Mouse (Mus musculus): ENCODE measurements around the gene Iqck. TPM values are rescaled to one million over a fixed set of nuclear protein-coding genes. Genes with fewer than 3 reads are reported as not detected.

Gene Iqck
- polyA plus RNA-seq, 1 experiment from 2014 or later: 3.7 TPM

DNA sequence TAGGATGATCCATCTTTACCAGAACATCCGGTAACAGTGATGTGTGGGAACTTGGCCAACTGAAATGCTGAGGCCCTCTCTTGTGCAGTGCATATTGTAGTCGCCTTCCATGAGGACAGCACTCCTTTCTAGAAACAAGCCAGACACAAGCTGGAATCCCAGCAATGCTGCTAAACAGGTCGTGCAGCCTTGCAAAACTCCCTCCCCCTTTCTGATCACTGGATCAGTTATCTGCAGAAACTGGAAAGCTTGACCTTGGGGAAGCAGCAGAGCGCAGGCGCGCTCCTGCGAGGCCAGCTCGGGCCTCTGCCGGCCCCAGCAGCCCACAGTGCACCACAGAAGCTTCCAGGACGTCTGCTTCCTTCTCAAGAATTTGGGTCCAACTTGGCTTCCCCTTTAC lies 6.8 kb upstream of the Iqck start:
- Histone ChIP-seq H3K4me2 (ENCODE audit: low read depth, low read length) (no peak overlapping the region), H3K27me3 (ENCODE audit: control insufficient read depth, insufficient read depth, low read depth, low read length) (no peaks in the 10 kb centered on the region), H3K27ac (ENCODE audit: low read length) (peak overlapping the region; percentile 70), H3K4me1 (replicated peaks; ENCODE audit: control insufficient read depth, insufficient read depth, low read length) (peaks cover 18% of the 10 kb centered on the region), H3K4me3 (ENCODE audit: low read length) (no peak overlapping the region), H3K36me3 (ENCODE audit: control insufficient read depth, insufficient read depth, low read length) (peaks cover 32% of the 10 kb centered on the region), H3K9me3 (ENCODE audit: control insufficient read depth, low read length) (no peaks in the 10 kb centered on the region), H3K9ac (ENCODE audit: low read length) (no peak overlapping the region)
- WGBS: 52% methylated on average over 10 of the region's 10 CpGs
- peak; percentile 77 for ATAC-seq (ENCODE audit: low read depth)

DNA sequence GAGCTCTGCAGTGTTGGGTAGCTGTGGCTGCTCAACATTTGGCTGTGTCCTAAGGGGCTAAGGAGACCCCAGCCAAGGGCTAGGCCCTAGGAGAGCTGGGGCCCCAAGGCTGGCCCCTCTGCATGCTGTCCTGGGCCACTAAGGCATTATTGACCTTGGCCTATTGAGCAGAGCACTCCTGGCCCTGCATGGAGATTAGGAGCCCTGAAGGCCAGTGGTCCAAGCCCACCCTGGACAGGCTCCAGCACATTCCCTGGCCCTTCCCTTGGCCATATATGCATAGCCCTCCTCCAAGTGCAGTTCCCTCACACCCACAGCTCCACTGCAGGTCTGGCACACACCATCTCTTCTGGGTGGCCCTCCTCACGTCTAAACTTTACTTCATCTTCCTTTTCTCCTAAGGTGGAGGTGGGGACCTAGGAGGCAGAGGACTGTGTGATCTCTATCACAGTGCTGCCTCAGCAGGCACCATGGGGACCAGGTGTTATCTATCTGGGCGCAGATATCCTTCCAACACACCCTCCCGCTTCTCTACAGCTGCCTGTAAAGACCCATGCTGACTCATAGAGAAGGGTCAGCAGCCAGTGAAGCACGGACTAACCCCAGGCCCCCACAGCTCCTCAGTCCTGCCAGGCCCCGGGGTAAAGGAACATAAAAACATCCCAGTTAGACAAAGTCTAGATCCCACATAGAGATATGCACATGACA lies 5.9 kb upstream of the Iqck start:
- H3K4me3 ChIP-seq (ENCODE audit: low read length): no peak overlapping the region

DNA sequence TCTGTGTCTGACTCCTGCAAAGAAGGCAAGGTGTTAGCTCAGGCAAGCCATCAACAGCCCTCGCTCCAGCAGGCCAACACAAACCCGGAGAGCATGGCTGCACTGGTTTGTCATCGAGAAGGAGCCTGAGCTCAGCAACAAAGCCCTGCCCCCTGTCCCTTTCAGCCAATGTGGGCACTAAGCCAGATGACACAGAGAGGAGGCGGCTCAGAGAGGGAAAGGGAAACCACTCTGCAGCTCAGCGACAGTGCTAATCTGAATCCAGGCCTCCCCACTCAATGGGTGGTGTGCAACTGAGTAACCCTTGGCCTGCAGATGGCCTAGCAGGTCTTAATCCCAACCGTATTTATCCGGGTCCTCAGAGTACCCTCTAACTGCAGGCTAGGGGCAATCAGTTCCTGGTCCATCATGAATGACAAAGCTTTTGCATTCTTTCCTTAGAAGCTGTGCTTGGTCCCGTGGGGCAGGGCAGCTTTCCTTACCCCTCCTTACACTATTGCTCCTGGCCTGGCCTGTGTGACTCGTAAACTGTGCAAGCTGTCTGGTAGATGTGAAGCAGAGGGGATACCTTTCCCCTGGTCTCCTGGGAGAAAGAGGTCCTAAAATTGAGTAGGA lies 4.8 kb upstream of the Iqck start:
- 66% methylated on average over 9 of the region's 9 CpGs for WGBS
- Histone ChIP-seq H3K27ac (ENCODE audit: low read length) (no peak overlapping the region), H3K4me1 (replicated peaks; ENCODE audit: control insufficient read depth, insufficient read depth, low read length) (peaks cover 28% of the 10 kb centered on the region), H3K9ac (ENCODE audit: low read length) (no peak overlapping the region), H3K4me3 (ENCODE audit: low read length) (no peak overlapping the region), H3K36me3 (ENCODE audit: control insufficient read depth, insufficient read depth, low read length) (peaks cover 26% of the 10 kb centered on the region), H3K9me3 (ENCODE audit: control insufficient read depth, low read length) (no peaks in the 10 kb centered on the region), H3K27me3 (ENCODE audit: control insufficient read depth, insufficient read depth, low read depth, low read length) (no peaks in the 10 kb centered on the region), H3K4me2 (ENCODE audit: low read depth, low read length) (no peak overlapping the region)
- ATAC-seq (ENCODE audit: low read depth): no peak

More for the DNA sequence above, 5.9 kb upstream of the Iqck start:
- H3K36me3 ChIP-seq (ENCODE audit: control insufficient read depth, insufficient read depth, low read length): peaks cover 27% of the 10 kb centered on the region
- ATAC-seq (ENCODE audit: low read depth): 0 out of 2 replicates have a peak, but pooled peaks have one; percentile 12
- peaks cover 27% of the 10 kb centered on the region for H3K4me1 ChIP-seq (replicated peaks; ENCODE audit: control insufficient read depth, insufficient read depth, low read length)
- peak overlapping the region; percentile 70 for H3K27ac ChIP-seq (ENCODE audit: low read length)
- H3K9ac ChIP-seq (ENCODE audit: low read length): 0 out of 2 replicates have a peak overlapping the region, but pooled peaks have one; percentile 20
- H3K9me3 ChIP-seq (ENCODE audit: control insufficient read depth, low read length): no peaks in the 10 kb centered on the region
- WGBS: 76% methylated on average over 5 of the region's 5 CpGs
- H3K4me2 ChIP-seq (ENCODE audit: low read depth, low read length): no peak overlapping the region
- no peaks in the 10 kb centered on the region for H3K27me3 ChIP-seq (ENCODE audit: control insufficient read depth, insufficient read depth, low read depth, low read length)

DNA sequence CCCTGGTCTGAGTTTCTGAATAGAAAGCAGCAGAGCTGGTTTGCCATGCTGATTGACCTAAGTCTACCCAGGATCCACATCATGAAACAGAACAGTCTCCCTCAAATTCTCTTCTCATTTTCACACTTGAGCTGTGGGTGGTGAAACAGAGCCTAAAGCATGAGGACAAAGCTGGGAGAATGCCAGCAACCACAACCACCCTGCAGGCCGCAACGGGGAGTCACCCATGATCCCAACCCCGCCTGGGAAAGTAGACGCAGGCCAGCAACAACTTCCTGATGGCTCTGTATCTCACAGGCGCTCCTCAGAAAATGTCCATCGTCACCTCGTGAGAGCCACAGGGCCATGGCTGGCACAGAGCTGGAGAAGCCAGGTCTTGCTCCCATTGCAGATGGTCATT lies 4.0 kb upstream of the Iqck start:
- H3K27ac ChIP-seq (ENCODE audit: low read length): no peak overlapping the region
- H3K9ac ChIP-seq (ENCODE audit: low read length): no peak overlapping the region
- H3K4me3 ChIP-seq (ENCODE audit: low read length): no peak overlapping the region
- peaks cover 28% of the 10 kb centered on the region for H3K4me1 ChIP-seq (replicated peaks; ENCODE audit: control insufficient read depth, insufficient read depth, low read length)
- ATAC-seq (ENCODE audit: low read depth): no peak
- no peak overlapping the region for H3K4me2 ChIP-seq (ENCODE audit: low read depth, low read length)
- H3K9me3 ChIP-seq (ENCODE audit: control insufficient read depth, low read length): no peaks in the 10 kb centered on the region
- H3K27me3 ChIP-seq (ENCODE audit: control insufficient read depth, insufficient read depth, low read depth, low read length): no peaks in the 10 kb centered on the region
- peaks cover 21% of the 10 kb centered on the region for H3K36me3 ChIP-seq (ENCODE audit: control insufficient read depth, insufficient read depth, low read length)
- WGBS: 85% methylated on average over 7 of the region's 7 CpGs

DNA sequence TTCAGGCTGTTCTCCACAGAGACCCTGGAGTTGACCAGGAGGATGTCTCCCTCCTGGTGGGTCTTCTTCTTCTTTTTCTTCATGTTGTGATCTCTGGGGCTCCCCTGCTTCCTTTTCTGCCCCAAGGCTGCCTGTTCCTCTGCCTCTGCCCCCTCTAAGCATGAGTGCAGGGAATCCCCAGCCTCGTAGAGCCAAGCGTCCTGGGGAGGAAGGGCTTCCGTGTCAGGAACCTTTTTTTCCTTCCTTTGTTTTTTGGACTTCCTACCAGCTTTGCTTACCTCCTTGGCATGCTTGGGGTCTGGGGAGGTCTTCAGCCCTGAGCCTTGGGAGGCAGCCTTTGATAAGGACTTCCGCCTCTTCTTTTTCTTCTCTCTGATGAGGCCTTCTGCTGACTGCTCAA lies 2.9 kb upstream of the Iqck start:
- Histone ChIP-seq H3K4me3 (ENCODE audit: low read length) (no peak overlapping the region), H3K4me1 (replicated peaks; ENCODE audit: control insufficient read depth, insufficient read depth, low read length) (peaks cover 28% of the 10 kb centered on the region), H3K27me3 (ENCODE audit: control insufficient read depth, insufficient read depth, low read depth, low read length) (no peaks in the 10 kb centered on the region), H3K4me2 (ENCODE audit: low read depth, low read length) (no peak overlapping the region), H3K9ac (ENCODE audit: low read length) (no peak overlapping the region), H3K36me3 (ENCODE audit: control insufficient read depth, insufficient read depth, low read length) (peaks cover 16% of the 10 kb centered on the region), H3K9me3 (ENCODE audit: control insufficient read depth, low read length) (no peaks in the 10 kb centered on the region), H3K27ac (ENCODE audit: low read length) (no peak overlapping the region)
- no peak for ATAC-seq (ENCODE audit: low read depth)
- WGBS: 77% methylated on average over 4 of the region's 4 CpGs

DNA sequence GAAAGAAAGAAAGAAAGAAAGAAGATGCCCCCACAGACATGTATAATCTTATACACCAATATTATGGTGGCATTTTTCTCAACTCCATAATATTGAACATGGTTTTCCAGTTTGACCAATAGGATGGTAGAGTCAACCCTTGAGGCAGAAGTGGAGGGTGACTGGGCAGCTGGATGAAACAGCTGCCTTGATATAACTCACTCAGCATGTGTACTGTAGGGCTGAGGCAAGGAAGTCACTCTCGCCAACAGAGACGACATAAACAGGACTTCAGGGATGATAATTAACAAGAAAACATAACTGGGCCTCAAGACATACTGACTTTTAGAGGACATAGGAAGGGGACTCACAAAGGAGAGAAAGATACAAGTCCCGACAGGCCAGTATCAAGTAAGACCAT lies 946 bp upstream of the Iqck start:
- peak overlapping the region; percentile 88 for H3K4me2 ChIP-seq (ENCODE audit: low read depth, low read length)
- H3K9me3 ChIP-seq (ENCODE audit: control insufficient read depth, low read length): no peaks in the 10 kb centered on the region
- peaks cover 22% of the 10 kb centered on the region for H3K4me1 ChIP-seq (replicated peaks; ENCODE audit: control insufficient read depth, insufficient read depth, low read length)
- no peak overlapping the region for H3K27ac ChIP-seq (ENCODE audit: low read length)
- H3K4me3 ChIP-seq (ENCODE audit: low read length): peak overlapping the region; percentile 87
- WGBS: 5% methylated on average over 3 of the region's 3 CpGs
- no peaks in the 10 kb centered on the region for H3K27me3 ChIP-seq (ENCODE audit: control insufficient read depth, insufficient read depth, low read depth, low read length)
- no peak for ATAC-seq (ENCODE audit: low read depth)
- H3K36me3 ChIP-seq (ENCODE audit: control insufficient read depth, insufficient read depth, low read length): peaks cover 7% of the 10 kb centered on the region
- peak overlapping the region; percentile 82 for H3K9ac ChIP-seq (ENCODE audit: low read length)

DNA sequence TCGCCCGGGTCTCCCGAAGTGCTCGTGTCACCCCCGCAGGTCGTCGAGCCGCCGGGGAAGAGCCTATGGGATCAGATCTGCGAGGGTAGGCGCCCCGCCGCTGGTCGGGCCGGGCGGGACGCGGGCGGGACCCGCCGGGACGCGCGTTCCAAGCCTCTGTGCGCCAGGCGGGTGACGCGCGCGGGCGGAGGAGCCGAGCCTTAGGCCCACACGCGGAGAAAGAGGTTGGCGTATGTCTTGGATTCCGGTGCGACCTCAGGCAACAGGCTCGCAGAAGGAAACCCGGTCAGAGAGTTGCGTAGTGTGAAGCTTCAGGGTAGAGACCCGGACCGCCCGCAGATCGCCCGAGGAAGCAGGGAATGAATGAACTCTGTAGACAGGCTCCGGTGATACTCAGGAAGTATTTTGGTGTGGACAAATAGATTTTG lies 339 bp downstream of the Iqck start, which contains the start of gene Knop1:
TSS of gene Knop1 (minus strand) at position 378 of the 428 bp plus-strand sequence.
- H3K9ac ChIP-seq (ENCODE audit: low read length): peak within 1 kb of the TSS; percentile 82
- no peaks in the 10 kb centered on the region for H3K27me3 ChIP-seq (ENCODE audit: control insufficient read depth, insufficient read depth, low read depth, low read length)
- peaks cover 14% of the 10 kb centered on the region for H3K4me1 ChIP-seq (replicated peaks; ENCODE audit: control insufficient read depth, insufficient read depth, low read length)
- no peaks in the 10 kb centered on the region for H3K9me3 ChIP-seq (ENCODE audit: control insufficient read depth, low read length)
- peak; percentile 85 for ATAC-seq (ENCODE audit: low read depth)
- WGBS: under 1% methylated on average over 46 of the region's 46 CpGs
- H3K27ac ChIP-seq (ENCODE audit: low read length): peak within 1 kb of the TSS; percentile 71
- peaks cover 7% of the 10 kb centered on the region for H3K36me3 ChIP-seq (ENCODE audit: control insufficient read depth, insufficient read depth, low read length)
- H3K4me3 ChIP-seq (ENCODE audit: low read length): peak within 1 kb of the TSS; percentile 87
- H3K4me2 ChIP-seq (ENCODE audit: low read depth, low read length): peak within 1 kb of the TSS; percentile 88

DNA sequence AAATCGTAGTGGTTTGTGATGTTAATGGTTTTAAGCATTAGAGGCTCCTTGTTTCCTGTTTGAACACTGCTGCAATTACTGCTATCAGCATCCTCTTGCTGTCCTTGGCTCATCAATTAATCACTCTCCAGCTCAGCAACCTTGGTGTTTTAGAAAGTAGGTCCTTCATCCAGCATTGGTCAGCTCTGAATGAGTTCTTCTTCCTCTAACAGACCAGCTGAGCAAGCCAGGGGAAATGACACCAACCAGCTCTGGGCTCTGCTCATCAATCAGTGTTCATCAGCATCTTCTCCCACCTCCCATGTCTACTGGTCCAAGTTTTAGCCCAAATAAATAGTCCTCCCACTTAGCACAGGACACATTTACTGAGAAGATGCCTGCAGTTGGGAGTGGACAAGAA lies 3.1 kb downstream of the Iqck start:
- H3K4me2 ChIP-seq (ENCODE audit: low read depth, low read length): no peak overlapping the region
- peaks cover 11% of the 10 kb centered on the region for H3K4me1 ChIP-seq (replicated peaks; ENCODE audit: control insufficient read depth, insufficient read depth, low read length)
- no peak overlapping the region for H3K27ac ChIP-seq (ENCODE audit: low read length)
- 63% methylated on average over 1 of the region's 1 CpGs for WGBS
- H3K27me3 ChIP-seq (ENCODE audit: control insufficient read depth, insufficient read depth, low read depth, low read length): no peaks in the 10 kb centered on the region
- H3K9ac ChIP-seq (ENCODE audit: low read length): no peak overlapping the region
- H3K4me3 ChIP-seq (ENCODE audit: low read length): no peak overlapping the region
- no peaks in the 10 kb centered on the region for H3K36me3 ChIP-seq (ENCODE audit: control insufficient read depth, insufficient read depth, low read length)
- H3K9me3 ChIP-seq (ENCODE audit: control insufficient read depth, low read length): no peaks in the 10 kb centered on the region
- ATAC-seq (ENCODE audit: low read depth): no peak

DNA sequence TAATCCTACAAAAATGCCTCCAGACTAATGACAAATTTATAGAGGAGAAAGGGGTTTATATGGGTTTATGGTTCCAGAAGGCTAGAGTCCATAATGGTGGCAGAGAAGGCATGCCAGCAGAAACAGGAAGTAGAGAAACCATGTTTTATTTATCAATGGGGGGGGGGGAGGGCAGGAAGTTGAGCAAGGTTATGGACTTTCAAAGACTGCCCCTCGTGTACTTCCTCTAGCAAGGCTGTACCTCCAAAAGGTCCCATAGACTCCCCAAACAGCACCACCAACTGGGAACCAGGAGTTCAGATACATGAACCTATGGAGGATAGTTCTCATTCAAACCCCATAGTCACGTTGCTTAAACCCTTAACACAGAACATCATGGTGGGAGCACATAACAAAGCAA lies 9.8 kb downstream of the Iqck start:
- no peaks in the 10 kb centered on the region for H3K27me3 ChIP-seq (ENCODE audit: control insufficient read depth, insufficient read depth, low read depth, low read length)
- no peak for ATAC-seq (ENCODE audit: low read depth)
- 65% methylated on average over 2 of the region's 2 CpGs for WGBS

More for the DNA sequence above, 9.8 kb downstream of the Iqck start:
- Histone ChIP-seq H3K36me3 (ENCODE audit: control insufficient read depth, insufficient read depth, low read length) (no peaks in the 10 kb centered on the region), H3K9ac (ENCODE audit: low read length) (no peak overlapping the region), H3K4me3 (ENCODE audit: low read length) (no peak overlapping the region), H3K4me2 (ENCODE audit: low read depth, low read length) (no peak overlapping the region), H3K27ac (ENCODE audit: low read length) (no peak overlapping the region), H3K4me1 (replicated peaks; ENCODE audit: control insufficient read depth, insufficient read depth, low read length) (no peaks in the 10 kb centered on the region), H3K9me3 (ENCODE audit: control insufficient read depth, low read length) (no peaks in the 10 kb centered on the region)

Data from lung, embryonic 16.5 days (tissue).